Comparison of ENCODE assay signal across 9 mouse cellular contexts in genomic region chr4:151156904-151157303, GRCm38 (mm10).
DNase-seq lines count a peak whose midpoint lies in the region; ATAC-seq lines count a peak whose summit lies in the region.
"Had no signal": no experiment of that assay in that cellular context is flagged by ENCODE, and none has a peak within 500 bp of the region (broad histone marks: within the 10 kb centered on the region; RNA-seq: fewer than 3 reads in every experiment).

No protein-coding gene starts in this region.

- peaks cover 7% of the 10 kb centered on the region for H3K4me1 ChIP-seq in forebrain, embryonic 14.5 days (ENCODE audit: control insufficient read depth, insufficient read depth, low read length)
- peaks cover 33% of the 10 kb centered on the region for H3K4me1 ChIP-seq in hindbrain, embryonic 13.5 days (replicated peaks)
- H3K4me1 ChIP-seq: lung, embryonic 15.5 days had no signal

- H3K9ac ChIP-seq in forebrain, embryonic 14.5 days (ENCODE audit: low read length) = no peak overlapping the region
- H3K9ac ChIP-seq in hindbrain, embryonic 13.5 days = no peak overlapping the region
- H3K9ac ChIP-seq: lung, embryonic 15.5 days had no signal

- DNase-seq in T-cell, adult 2 months (ENCODE audit: low spot score) = peak; percentile 27
- DNase-seq in cerebellum, adult 11-12 months = peak; percentile 78
- DNase-seq in forebrain, embryonic 14.5 days (ENCODE audit: low spot score) = peak; percentile 93
- peak; percentile 88 to 92 for DNase-seq in layer of hippocampus, postnatal 14 days (ENCODE audit: low spot score in 2 of 2)
- DNase-seq in right cerebral cortex, postnatal 36 days (ENCODE audit: low spot score in 2 of 2) = peak; percentile 71 to 79
- peak; percentile 20 for DNase-seq in yolk sac, embryonic 10.5 days (ENCODE audit: low spot score)

- H3K27ac ChIP-seq in forebrain, embryonic 14.5 days (ENCODE audit: low read depth, low read length) = no peak overlapping the region
- no peak overlapping the region for H3K27ac ChIP-seq in hindbrain, embryonic 13.5 days
- H3K27ac ChIP-seq: lung, embryonic 15.5 days had no signal

- H3K9me3 ChIP-seq in forebrain, embryonic 14.5 days (replicated peaks; ENCODE audit: control insufficient read depth, low read length) = no peaks in the 10 kb centered on the region
- H3K9me3 ChIP-seq in hindbrain, embryonic 13.5 days = no peaks in the 10 kb centered on the region
- H3K9me3 ChIP-seq: lung, embryonic 15.5 days had no signal

- 3% methylated on average over 7 of the region's 7 CpGs for WGBS in forebrain, embryonic 14.5 days
- WGBS in hindbrain, embryonic 13.5 days = 3% methylated on average over 7 of the region's 7 CpGs

- H3K4me2 ChIP-seq in forebrain, embryonic 14.5 days (ENCODE audit: low read length) = no peak overlapping the region
- no peak overlapping the region for H3K4me2 ChIP-seq in hindbrain, embryonic 13.5 days
- H3K4me2 ChIP-seq: lung, embryonic 15.5 days had no signal

- no peaks in the 10 kb centered on the region for H3K27me3 ChIP-seq in forebrain, embryonic 14.5 days (replicated peaks; ENCODE audit: control insufficient read depth, insufficient read depth, low read length)
- H3K27me3 ChIP-seq in hindbrain, embryonic 13.5 days = peaks cover 59% of the 10 kb centered on the region

- peak; percentile 82 for ATAC-seq in forebrain, embryonic 14.5 days
- 0 out of 2 replicates have a peak, but pooled peaks have one; percentile 25 for ATAC-seq in hindbrain, embryonic 13.5 days (ENCODE audit: low FRiP score)
- peak; percentile 78 for ATAC-seq in megakaryocyte progenitor cell, adult 5-6 weeks (replicated peaks; ENCODE audit: poor library complexity)

- no peaks in the 10 kb centered on the region for H3K36me3 ChIP-seq in forebrain, embryonic 14.5 days (ENCODE audit: control insufficient read depth, insufficient read depth, low read length)
- no peaks in the 10 kb centered on the region for H3K36me3 ChIP-seq in hindbrain, embryonic 13.5 days
- H3K36me3 ChIP-seq: lung, embryonic 15.5 days had no signal

- H3K4me3 ChIP-seq in forebrain, embryonic 14.5 days (ENCODE audit: low read depth, low read length) = no peak overlapping the region
- no peak overlapping the region for H3K4me3 ChIP-seq in hindbrain, embryonic 13.5 days
- H3K4me3 ChIP-seq: lung, embryonic 15.5 days had no signal

Comparison
In these comparisons a context has a peak if more than half of its experiments do, and no peak if none do; other contexts are left out.
1. DNase-seq: peak in every context shown above with its lines; median percentile 93 in forebrain, embryonic 14.5 days; 90 in layer of hippocampus, postnatal 14 days; 78 in cerebellum, adult 11-12 months; 75 in right cerebral cortex, postnatal 36 days; 27 in T-cell, adult 2 months; 20 in yolk sac, embryonic 10.5 days.
2. ATAC-seq: peak in every context shown above with its lines; median percentile 82 in forebrain, embryonic 14.5 days; 78 in megakaryocyte progenitor cell, adult 5-6 weeks; 25 in hindbrain, embryonic 13.5 days.